Mouse (Mus musculus): ENCODE measurements around the gene Numb. TPM values are rescaled to one million over a fixed set of nuclear protein-coding genes. Genes with fewer than 3 reads are reported as not detected.

Numb gene
- polyA plus RNA-seq, 1 experiment from 2014 or later = 43.7 TPM

DNA sequence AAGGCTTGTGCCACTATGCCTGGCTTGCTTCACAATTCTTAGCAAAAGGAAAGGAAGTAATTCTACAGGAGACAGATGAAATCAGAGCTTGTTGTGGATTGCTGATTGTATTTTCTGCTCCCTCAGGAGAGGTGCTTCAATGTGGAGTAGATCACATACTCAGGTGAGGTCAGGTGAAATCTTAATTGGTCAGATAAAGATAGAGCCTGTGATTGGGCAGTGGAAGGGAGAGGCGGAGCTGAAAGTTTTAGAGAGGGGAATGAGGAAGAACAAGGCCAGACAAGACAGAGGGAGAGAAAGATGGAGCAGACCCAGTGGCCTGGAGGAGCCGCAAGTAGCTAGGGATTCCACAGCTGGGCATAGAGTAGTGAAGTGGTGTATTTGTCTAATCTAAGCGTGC is 39.6 kb downstream of the Numb start:
- no peak overlapping the region for H3K4me3 ChIP-seq
- no peak for ATAC-seq (ENCODE audit: insufficient number of reproducible peaks, low FRiP score)
- H3K4me1 ChIP-seq (replicated peaks) = 0 out of 2 replicates have a peak, but pooled peaks cover 2% of the 10 kb centered on the region
- no peak overlapping the region for H3K9ac ChIP-seq
- peaks cover 26% of the 10 kb centered on the region for H3K36me3 ChIP-seq
- H3K4me2 ChIP-seq = no peak overlapping the region
- WGBS = 91% methylated on average over 3 of the region's 3 CpGs
- H3K27ac ChIP-seq (ENCODE audit: poor library complexity, severe bottlenecking) = no peak overlapping the region
- H3K9me3 ChIP-seq (replicated peaks) = no peaks in the 10 kb centered on the region
- no peaks in the 10 kb centered on the region for H3K27me3 ChIP-seq (replicated peaks)

DNA sequence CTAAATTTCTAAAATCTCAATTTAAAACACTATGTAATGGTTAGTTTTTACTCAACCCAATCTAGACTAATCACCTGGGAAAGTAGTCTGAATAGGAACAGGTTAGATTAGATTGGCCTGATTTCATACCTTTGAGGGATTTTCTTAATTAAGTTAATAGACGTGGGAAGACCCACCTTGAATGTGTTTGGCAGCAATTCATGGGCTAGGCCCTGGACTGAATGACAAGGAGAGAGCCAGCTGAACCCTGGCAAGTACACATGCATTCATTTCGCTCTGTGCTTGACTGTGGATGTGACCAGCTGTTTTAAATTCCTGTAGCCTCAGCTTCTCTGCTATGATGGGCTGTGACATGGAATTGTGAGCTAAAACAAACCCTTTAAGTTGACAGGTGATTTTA is 40.8 kb downstream of the Numb start:
- WGBS = 76% methylated on average over 2 of the region's 2 CpGs
- ATAC-seq (ENCODE audit: insufficient number of reproducible peaks, low FRiP score) = no peak
- Histone ChIP-seq H3K4me1 (replicated peaks) (0 out of 2 replicates have a peak, but pooled peaks cover 2% of the 10 kb centered on the region), H3K27me3 (replicated peaks) (no peaks in the 10 kb centered on the region), H3K36me3 (peaks cover 32% of the 10 kb centered on the region), H3K4me2 (no peak overlapping the region), H3K9me3 (replicated peaks) (no peaks in the 10 kb centered on the region), H3K27ac (ENCODE audit: poor library complexity, severe bottlenecking) (no peak overlapping the region), H3K9ac (no peak overlapping the region), H3K4me3 (no peak overlapping the region)

DNA sequence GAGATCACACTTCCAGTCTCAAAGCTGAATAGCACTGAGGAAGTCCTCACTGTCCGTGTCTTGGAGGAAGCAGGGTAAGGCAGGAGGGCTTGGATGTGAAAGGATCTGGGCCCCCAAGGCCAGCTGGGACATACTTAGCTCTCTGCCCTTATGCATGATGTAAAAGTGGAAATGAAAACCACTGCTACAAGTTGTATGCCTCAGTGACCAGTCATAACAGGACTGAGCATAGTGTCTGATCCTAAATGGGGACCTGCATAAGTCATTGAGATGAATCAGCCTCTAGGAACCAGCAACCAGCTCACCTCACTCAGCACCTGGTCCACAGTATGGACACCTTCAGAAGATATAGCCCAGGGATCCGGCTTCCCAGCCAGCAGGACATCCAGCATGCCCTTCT is 46.6 kb downstream of the Numb start:
- Histone ChIP-seq H3K27ac (ENCODE audit: poor library complexity, severe bottlenecking) (no peak overlapping the region), H3K4me2 (no peak overlapping the region), H3K27me3 (replicated peaks) (no peaks in the 10 kb centered on the region), H3K36me3 (peaks cover 42% of the 10 kb centered on the region), H3K9ac (no peak overlapping the region), H3K4me3 (no peak overlapping the region), H3K4me1 (replicated peaks) (no peaks in the 10 kb centered on the region), H3K9me3 (replicated peaks) (no peaks in the 10 kb centered on the region)
- WGBS = 85% methylated on average over 2 of the region's 2 CpGs
- no peak for ATAC-seq (ENCODE audit: insufficient number of reproducible peaks, low FRiP score)

DNA sequence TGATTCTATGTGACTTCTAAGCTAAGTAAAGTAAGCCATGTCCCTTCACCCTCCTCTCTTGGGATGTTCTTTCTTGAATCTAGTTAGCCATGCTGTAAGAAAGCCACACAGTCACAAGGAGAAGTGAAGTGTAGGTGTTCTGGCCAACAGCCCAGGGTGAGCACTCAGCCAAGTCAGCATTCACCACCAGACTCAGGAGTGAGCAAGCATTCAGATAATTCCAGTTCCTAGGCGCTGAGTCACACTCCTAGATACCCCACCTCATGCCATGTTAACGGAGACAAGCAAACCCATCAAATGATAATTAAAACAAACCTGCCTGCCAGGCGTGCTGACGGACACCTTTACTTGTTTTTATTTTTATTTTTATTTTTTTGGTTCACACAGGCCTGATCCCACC is 47.1 kb downstream of the Numb start:
- no peaks in the 10 kb centered on the region for H3K27me3 ChIP-seq (replicated peaks)
- H3K36me3 ChIP-seq = peaks cover 47% of the 10 kb centered on the region
- H3K4me3 ChIP-seq = no peak overlapping the region
- ATAC-seq (ENCODE audit: insufficient number of reproducible peaks, low FRiP score) = no peak
- H3K4me1 ChIP-seq (replicated peaks) = no peaks in the 10 kb centered on the region
- no peak overlapping the region for H3K4me2 ChIP-seq
- H3K27ac ChIP-seq (ENCODE audit: poor library complexity, severe bottlenecking) = no peak overlapping the region
- WGBS = 71% methylated on average over 4 of the region's 4 CpGs
- H3K9me3 ChIP-seq (replicated peaks) = no peaks in the 10 kb centered on the region
- no peak overlapping the region for H3K9ac ChIP-seq

DNA sequence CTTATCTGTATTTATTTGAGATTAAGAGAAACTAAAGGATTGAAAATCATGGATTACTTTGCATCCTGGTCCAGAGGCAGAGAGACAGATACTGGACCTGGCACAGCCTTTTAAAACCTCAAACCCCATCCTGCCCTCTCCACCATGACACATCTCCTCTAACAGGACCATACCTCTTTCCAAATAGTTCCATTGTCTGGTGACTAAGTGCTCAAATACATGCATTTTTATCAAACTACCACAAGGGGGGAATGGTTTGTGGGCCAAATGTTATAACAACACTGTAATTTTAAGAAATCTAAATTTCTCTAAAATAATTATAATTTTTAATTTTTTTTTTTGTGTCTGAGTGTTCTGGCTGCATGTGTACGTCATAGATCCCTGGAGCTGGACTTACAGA is 57.2 kb downstream of the Numb start:
- Histone ChIP-seq H3K36me3 (peaks cover 22% of the 10 kb centered on the region), H3K4me1 (replicated peaks) (no peaks in the 10 kb centered on the region), H3K27ac (ENCODE audit: poor library complexity, severe bottlenecking) (no peak overlapping the region), H3K4me3 (no peak overlapping the region), H3K4me2 (no peak overlapping the region), H3K9ac (no peak overlapping the region), H3K9me3 (replicated peaks) (no peaks in the 10 kb centered on the region), H3K27me3 (replicated peaks) (no peaks in the 10 kb centered on the region)
- ATAC-seq (ENCODE audit: insufficient number of reproducible peaks, low FRiP score) = no peak
- 97% methylated on average over 1 of the region's 1 CpGs for WGBS

DNA sequence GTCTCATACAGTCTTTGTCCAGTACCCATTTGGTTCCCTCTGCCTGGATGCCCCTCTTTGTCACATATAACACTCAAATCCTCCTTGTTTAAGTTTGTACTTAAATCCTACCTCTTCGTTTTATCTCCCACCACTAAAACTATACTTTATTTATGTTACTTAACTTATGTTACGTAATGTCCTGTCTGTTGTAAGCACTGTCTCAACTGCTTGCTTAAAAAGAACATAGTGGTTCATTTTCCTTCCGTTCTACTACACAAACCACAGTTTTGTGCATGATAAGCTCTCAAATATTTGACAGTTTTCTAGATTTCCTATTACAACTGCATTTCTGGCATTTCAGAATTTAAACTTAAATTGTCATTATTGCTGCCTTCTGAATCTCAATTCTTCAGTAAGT is 59.9 kb downstream of the Numb start:
- Histone ChIP-seq H3K4me1 (replicated peaks) (no peaks in the 10 kb centered on the region), H3K27ac (ENCODE audit: poor library complexity, severe bottlenecking) (no peak overlapping the region), H3K4me3 (no peak overlapping the region), H3K36me3 (peaks cover 23% of the 10 kb centered on the region), H3K9me3 (replicated peaks) (no peaks in the 10 kb centered on the region), H3K27me3 (replicated peaks) (no peaks in the 10 kb centered on the region), H3K9ac (no peak overlapping the region), H3K4me2 (no peak overlapping the region)
- no peak for ATAC-seq (ENCODE audit: insufficient number of reproducible peaks, low FRiP score)
- 85% methylated on average over 3 of the region's 3 CpGs for WGBS

DNA sequence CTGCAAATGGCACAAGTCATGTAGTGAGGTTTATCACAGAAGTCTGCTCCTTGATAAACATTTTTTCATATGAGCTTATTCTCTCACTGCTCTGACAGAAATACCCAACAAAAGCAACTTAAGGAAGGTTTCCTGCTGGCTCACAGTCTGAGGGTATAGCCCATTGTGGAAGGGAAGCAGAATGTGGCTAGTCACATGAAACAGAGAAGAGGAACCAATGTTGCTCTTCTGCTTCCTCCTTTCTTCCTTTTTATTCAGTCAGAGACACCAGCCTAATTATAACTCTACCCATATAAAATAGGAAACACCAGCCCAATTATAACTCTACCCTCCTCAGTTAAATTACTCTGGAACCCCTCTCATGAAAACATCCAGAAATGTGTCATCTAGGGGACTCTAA is 61.0 kb downstream of the Numb start:
- Histone ChIP-seq H3K27me3 (replicated peaks) (no peaks in the 10 kb centered on the region), H3K9ac (no peak overlapping the region), H3K27ac (ENCODE audit: poor library complexity, severe bottlenecking) (no peak overlapping the region), H3K4me2 (no peak overlapping the region), H3K36me3 (peaks cover 25% of the 10 kb centered on the region), H3K4me3 (no peak overlapping the region), H3K9me3 (replicated peaks) (no peaks in the 10 kb centered on the region), H3K4me1 (replicated peaks) (no peaks in the 10 kb centered on the region)
- no peak for ATAC-seq (ENCODE audit: insufficient number of reproducible peaks, low FRiP score)

DNA sequence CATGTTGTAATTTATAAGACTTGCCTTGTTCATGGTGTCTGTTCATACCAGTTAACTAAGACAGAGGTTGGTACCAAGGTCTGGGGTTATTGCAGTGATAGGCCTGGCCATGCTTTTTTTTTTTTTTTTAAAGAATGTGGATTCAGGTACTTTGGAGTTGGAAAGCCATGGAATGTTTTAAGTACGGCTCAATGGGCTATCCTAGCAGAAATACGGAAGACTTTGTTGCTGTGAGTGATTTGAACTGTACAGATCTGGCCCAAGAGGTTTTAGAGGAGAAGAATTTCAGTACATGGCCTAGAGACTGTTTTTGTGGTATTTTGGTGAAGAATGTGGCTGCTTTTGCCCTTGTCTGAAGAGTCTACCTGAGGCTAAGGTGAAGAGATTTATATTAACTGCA is 63.7 kb downstream of the Numb start:
- no peak for ATAC-seq (ENCODE audit: insufficient number of reproducible peaks, low FRiP score)
- no peaks in the 10 kb centered on the region for H3K4me1 ChIP-seq (replicated peaks)
- H3K4me3 ChIP-seq = no peak overlapping the region
- H3K27me3 ChIP-seq (replicated peaks) = no peaks in the 10 kb centered on the region
- H3K9ac ChIP-seq = no peak overlapping the region
- no peak overlapping the region for H3K4me2 ChIP-seq
- no peak overlapping the region for H3K27ac ChIP-seq (ENCODE audit: poor library complexity, severe bottlenecking)
- peaks cover 25% of the 10 kb centered on the region for H3K36me3 ChIP-seq
- H3K9me3 ChIP-seq (replicated peaks) = no peaks in the 10 kb centered on the region
- 89% methylated on average over 2 of the region's 2 CpGs for WGBS

DNA sequence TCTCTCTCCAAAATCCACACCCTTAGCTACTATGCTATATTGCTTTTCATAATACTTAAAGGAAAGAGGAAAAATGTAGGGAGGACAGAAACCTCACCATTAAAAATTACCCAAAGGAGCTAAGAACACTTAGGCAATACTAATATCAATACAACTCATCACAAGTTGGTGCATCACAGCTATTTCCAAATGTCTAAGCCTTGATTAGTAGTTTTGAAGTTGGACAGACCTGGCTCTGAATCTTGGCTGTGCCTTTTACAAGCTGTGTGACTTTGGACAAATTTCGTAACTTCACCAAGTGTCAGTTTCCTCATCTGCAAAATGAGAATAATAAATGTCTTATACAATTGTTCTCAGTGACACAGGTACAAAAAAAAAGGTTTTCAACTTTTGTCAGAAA is 66.5 kb downstream of the Numb start:
- Histone ChIP-seq H3K4me1 (replicated peaks) (no peaks in the 10 kb centered on the region), H3K4me2 (no peak overlapping the region), H3K27ac (ENCODE audit: poor library complexity, severe bottlenecking) (no peak overlapping the region), H3K9ac (no peak overlapping the region), H3K9me3 (replicated peaks) (no peaks in the 10 kb centered on the region), H3K27me3 (replicated peaks) (no peaks in the 10 kb centered on the region), H3K4me3 (no peak overlapping the region), H3K36me3 (peaks cover 15% of the 10 kb centered on the region)
- WGBS = 87% methylated on average over 1 of the region's 1 CpGs
- ATAC-seq (ENCODE audit: insufficient number of reproducible peaks, low FRiP score) = no peak

DNA sequence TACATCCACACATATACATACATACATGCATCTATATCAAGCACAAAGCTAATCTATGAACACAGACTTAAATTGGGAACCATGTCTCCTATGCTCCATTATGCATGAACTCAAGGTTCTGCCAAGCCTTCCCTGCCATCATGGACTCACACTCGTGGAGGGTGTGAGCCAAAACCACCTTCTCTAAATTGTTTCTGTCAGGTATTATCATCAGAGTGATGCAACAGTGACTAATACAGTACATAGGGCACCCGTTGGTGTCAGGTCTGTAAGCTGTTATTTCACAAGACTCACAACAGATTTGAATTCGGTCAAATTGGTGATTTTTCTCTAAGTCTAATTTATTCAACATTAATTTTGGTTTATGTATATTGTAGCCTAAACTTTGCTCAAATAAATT is 67.5 kb downstream of the Numb start:
- H3K9ac ChIP-seq = no peak overlapping the region
- whole genome bisulfite sequencing = 82% methylated on average over 3 of the region's 3 CpGs
- no peak for ATAC-seq (ENCODE audit: insufficient number of reproducible peaks, low FRiP score)
- peaks cover 6% of the 10 kb centered on the region for H3K36me3 ChIP-seq
- no peak overlapping the region for H3K4me2 ChIP-seq
- no peaks in the 10 kb centered on the region for H3K27me3 ChIP-seq (replicated peaks)
- no peak overlapping the region for H3K4me3 ChIP-seq
- no peaks in the 10 kb centered on the region for H3K4me1 ChIP-seq (replicated peaks)
- no peak overlapping the region for H3K27ac ChIP-seq (ENCODE audit: poor library complexity, severe bottlenecking)
- H3K9me3 ChIP-seq (replicated peaks) = no peaks in the 10 kb centered on the region

DNA sequence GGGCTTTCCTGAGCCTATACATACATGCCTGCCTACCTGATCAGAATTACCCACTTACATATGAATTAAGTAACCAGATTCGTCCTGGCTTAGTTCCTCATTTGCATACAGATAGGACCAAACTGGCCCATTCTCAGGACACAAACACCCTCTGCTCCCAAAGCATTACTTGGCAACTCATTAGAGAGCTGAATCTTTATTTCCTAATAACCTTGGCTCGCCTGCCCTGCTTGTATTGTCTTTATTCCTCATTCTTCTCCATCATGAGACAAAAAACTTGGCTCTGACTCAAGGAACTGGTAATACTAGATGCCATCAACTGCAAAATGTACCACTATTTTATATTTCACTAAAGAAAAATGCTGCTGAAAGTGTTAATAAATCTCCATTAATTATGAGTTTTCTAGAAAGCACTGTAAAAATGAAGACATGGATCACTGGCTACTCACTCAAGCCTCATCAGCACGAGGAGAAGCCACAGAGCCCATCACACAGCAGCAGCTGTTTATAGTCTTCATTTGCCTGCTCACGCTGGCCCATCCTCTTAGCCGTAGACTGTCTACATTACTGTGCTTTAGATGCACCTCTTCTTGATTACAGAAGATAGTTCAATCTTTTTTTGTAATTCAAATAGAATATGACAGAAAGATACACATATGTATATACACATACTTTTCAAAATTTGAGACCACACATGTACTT is 69.1 kb downstream of the Numb start:
- Histone ChIP-seq H3K4me1 (replicated peaks) (peaks cover 3% of the 10 kb centered on the region; the same call in 1 of the 2 replicates), H3K36me3 (peaks cover 10% of the 10 kb centered on the region; the same call in 1 of the 2 replicates), H3K9ac (no peak overlapping the region), H3K27ac (ENCODE audit: poor library complexity, severe bottlenecking) (no peak overlapping the region), H3K9me3 (replicated peaks) (no peaks in the 10 kb centered on the region), H3K4me3 (no peak overlapping the region), H3K27me3 (replicated peaks) (no peaks in the 10 kb centered on the region), H3K4me2 (no peak overlapping the region)
- WGBS = 83% methylated on average over 5 of the region's 5 CpGs
- no peak for ATAC-seq (ENCODE audit: insufficient number of reproducible peaks, low FRiP score)

DNA sequence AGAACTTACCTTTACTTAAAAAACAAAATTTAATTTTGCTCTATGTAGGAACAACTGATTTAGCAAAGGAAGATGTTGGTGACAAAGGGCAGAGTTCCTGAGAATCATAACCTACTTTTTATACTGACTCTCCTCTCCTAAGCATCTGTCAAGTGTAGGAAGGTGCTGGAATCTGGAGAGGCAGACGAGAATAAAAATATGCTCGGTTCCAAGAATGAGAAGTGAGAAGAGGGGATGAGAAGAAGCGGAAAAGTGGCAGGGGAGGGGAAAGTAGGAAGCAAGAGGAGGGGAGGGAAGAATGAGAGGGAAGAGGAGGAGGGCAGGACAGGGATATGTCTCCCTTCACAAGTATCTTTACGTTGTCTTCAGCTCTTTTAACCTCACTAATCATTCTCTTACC is 71.4 kb downstream of the Numb start:
- Histone ChIP-seq H3K27ac (ENCODE audit: poor library complexity, severe bottlenecking) (no peak overlapping the region), H3K4me2 (no peak overlapping the region), H3K4me3 (no peak overlapping the region), H3K9me3 (replicated peaks) (no peaks in the 10 kb centered on the region), H3K9ac (no peak overlapping the region), H3K36me3 (peaks cover 9% of the 10 kb centered on the region; the same call in 1 of the 2 replicates), H3K4me1 (replicated peaks) (peaks cover 3% of the 10 kb centered on the region; the same call in 1 of the 2 replicates), H3K27me3 (replicated peaks) (no peaks in the 10 kb centered on the region)
- no peak for ATAC-seq (ENCODE audit: insufficient number of reproducible peaks, low FRiP score)
- WGBS = 59% methylated on average over 4 of the region's 4 CpGs
